Mouse (Mus musculus): ENCODE data around the gene Ubac2. TPM values are rescaled to one million over a fixed set of nuclear protein-coding genes. Genes with fewer than 3 reads are reported as not detected.
A peak's percentile ranks its signal among the peaks of the same experiment; 100 is the strongest.
"Not testable (repeated sequence)": the region's sequence is repeated elsewhere in the genome, so short reads cannot be mapped to it uniquely, and the experiment has no call there.

Gene Ubac2
- polyA plus RNA-seq, 1 experiment: 55.9 TPM

DNA sequence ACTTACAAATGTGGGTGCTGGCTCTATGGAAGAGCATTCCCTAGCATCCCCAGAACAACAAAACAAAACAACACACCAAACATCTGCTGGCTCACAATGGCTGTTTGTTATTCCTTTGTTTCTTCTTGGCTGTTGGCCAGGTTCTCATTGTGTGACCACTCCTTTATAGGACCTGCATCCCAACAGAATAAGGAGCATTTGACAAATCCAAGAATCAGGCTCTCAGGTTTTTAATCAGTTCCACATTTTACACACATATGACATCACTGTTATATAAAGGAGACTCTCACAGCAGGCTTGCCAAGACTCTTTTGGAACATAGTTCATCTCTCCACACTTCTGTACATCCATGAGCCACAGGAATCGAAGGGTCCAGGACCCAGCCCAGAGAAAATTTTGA, 9.3 kb upstream of the Ubac2 start:
- Histone ChIP-seq H3K36me3 (replicated peaks; ENCODE audit: low read length) (no peaks in the 10 kb centered on the region), H3K9me3 (no peaks in the 10 kb centered on the region), H3K27me3 (replicated peaks) (peaks cover 7% of the 10 kb centered on the region), H3K4me3 (replicated peaks) (no peak overlapping the region), H3K4me1 (no peaks in the 10 kb centered on the region)
- TF ChIP-seq FLI1 (IDR thresholded peaks at IDR 0.05; ENCODE audit: low read length): no peak
- no peak for TF ChIP-seq GATA1 (IDR thresholded peaks at IDR 0.05; ENCODE audit: borderline replicate concordance, low read length)

DNA sequence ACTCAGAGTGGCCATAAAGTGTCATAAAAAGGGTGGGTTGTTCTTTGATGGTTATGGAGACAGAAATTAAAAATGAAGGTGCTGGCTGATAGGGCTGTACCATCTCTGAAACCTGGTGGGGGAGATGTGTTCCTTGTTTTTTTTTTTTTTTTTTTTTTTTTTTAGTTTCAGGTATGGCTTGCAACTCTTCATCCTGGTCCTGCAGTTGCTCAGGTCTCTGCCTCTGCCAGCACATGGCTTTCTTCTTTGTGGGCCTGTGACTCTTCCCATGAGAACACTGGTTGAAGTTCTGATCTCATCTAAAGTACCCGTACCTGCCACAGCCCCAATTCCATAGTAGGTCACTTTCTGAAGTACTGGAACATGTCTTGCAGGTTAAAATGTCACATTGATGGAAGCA, 5.7 kb upstream of the Ubac2 start:
- H3K4me3 ChIP-seq (replicated peaks): no peak overlapping the region
- H3K4me1 ChIP-seq: peaks cover 4% of the 10 kb centered on the region
- no peaks in the 10 kb centered on the region for H3K36me3 ChIP-seq (replicated peaks; ENCODE audit: low read length)
- H3K27me3 ChIP-seq (replicated peaks): peaks cover 7% of the 10 kb centered on the region
- no peaks in the 10 kb centered on the region for H3K9me3 ChIP-seq
- TF ChIP-seq GATA1 (IDR thresholded peaks at IDR 0.05; ENCODE audit: borderline replicate concordance, low read length): no peak

DNA sequence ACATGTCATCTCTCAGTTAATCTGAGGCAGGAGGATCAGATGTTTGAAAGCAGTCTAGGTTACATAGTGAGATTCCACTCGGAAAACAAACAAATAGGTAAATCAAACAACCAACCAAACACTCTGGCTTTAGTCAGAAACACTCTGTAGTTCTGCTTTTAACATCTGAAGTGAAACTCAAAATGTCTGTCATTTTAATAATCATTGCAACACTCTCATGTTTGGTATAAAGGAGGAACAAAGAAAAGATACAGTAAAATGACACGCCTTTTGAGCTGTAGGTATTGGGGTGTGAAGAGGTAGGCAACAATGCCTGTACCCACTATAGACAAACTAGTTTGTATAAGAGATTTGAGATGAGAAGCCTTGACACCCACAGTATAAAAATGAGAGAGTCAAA, 5.2 kb upstream of the Ubac2 start:
- no peak overlapping the region for H3K4me3 ChIP-seq (replicated peaks)

DNA sequence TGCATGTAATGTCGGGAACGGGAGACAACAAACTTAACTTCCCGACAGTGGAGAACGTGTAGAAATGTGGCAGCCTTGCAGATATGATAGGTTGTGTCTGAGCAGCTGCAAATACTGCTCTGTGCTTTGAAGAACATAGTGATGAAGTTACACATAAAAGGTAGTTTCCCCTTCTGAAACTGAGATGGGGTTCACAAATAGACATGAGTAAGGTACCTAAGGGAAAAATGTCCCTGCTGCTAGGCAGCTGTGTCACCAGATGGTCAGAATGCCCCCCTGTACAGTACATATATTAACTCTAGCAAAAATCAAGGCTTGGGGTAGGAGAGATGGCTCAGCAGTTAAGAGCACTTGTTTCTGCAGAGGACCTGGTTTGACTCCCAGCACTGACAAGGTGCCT, 4.8 kb upstream of the Ubac2 start:
- Histone ChIP-seq H3K27me3 (replicated peaks) (peaks cover 7% of the 10 kb centered on the region), H3K4me3 (replicated peaks) (no peak overlapping the region), H3K4me1 (peaks cover 4% of the 10 kb centered on the region), H3K9me3 (no peaks in the 10 kb centered on the region), H3K36me3 (replicated peaks; ENCODE audit: low read length) (no peaks in the 10 kb centered on the region)
- TF ChIP-seq FLI1 (IDR thresholded peaks at IDR 0.05; ENCODE audit: low read length) (no peak), GATA1 (IDR thresholded peaks at IDR 0.05; ENCODE audit: borderline replicate concordance, low read length) (no peak)

More for the DNA sequence above, 5.2 kb upstream of the Ubac2 start:
- TF ChIP-seq GATA1 (IDR thresholded peaks at IDR 0.05; ENCODE audit: borderline replicate concordance, low read length) (no peak), FLI1 (IDR thresholded peaks at IDR 0.05; ENCODE audit: low read length) (no peak)
- Histone ChIP-seq H3K9me3 (no peaks in the 10 kb centered on the region), H3K4me1 (peaks cover 4% of the 10 kb centered on the region), H3K36me3 (replicated peaks; ENCODE audit: low read length) (no peaks in the 10 kb centered on the region), H3K27me3 (replicated peaks) (peaks cover 7% of the 10 kb centered on the region)

DNA sequence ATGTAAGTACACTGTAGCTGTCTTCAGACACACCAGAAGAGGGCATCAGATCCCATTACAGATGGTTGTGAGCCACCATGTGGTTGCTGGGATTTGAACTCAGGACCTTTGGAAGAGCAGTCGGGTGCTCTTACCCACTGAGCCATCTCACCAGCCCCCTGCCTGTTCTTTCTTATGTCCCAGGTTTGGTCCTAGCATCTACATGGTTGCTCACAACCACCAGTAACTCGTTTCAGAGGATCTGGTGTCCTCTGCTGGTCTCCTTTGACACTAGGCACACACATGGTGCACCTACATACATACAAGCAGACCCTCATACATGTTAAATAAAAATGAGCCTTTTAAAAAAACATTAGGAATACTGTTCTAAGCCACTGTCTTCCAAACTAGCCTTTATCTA, 2.2 kb upstream of the Ubac2 start:
- not testable (repeated sequence) for H3K4me3 ChIP-seq (replicated peaks); H3K36me3 ChIP-seq (replicated peaks; ENCODE audit: low read length); H3K27me3 ChIP-seq (replicated peaks); H3K9me3 ChIP-seq
- peaks cover 25% of the 10 kb centered on the region for H3K4me1 ChIP-seq

DNA sequence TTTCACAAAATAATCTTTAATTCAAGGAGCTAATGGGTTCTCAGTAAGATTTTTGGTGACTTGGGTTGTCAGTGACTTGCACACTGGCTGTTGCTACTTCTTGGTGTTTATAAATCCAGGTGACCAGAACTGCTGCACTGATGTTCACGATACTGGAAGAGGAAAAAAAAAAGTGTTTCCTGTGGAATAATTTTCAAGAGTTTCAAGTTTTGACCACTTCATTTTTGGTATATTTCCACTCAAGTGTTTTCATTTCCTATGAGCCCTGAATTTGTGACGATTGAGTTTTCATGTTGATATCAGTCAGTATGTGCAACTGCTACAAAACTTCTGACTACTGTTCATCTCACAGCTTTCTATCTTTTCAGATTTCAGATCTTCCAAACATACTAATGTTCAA, 1.6 kb upstream of the Ubac2 start:
- H3K27me3 ChIP-seq (replicated peaks): peaks cover 2% of the 10 kb centered on the region
- H3K4me3 ChIP-seq (replicated peaks): no peak overlapping the region
- peaks cover 7% of the 10 kb centered on the region for H3K36me3 ChIP-seq (replicated peaks; ENCODE audit: low read length)
- peaks cover 28% of the 10 kb centered on the region for H3K4me1 ChIP-seq
- H3K9me3 ChIP-seq: no peaks in the 10 kb centered on the region
- TF ChIP-seq GATA1 (IDR thresholded peaks at IDR 0.05; ENCODE audit: borderline replicate concordance, low read length): no peak

DNA sequence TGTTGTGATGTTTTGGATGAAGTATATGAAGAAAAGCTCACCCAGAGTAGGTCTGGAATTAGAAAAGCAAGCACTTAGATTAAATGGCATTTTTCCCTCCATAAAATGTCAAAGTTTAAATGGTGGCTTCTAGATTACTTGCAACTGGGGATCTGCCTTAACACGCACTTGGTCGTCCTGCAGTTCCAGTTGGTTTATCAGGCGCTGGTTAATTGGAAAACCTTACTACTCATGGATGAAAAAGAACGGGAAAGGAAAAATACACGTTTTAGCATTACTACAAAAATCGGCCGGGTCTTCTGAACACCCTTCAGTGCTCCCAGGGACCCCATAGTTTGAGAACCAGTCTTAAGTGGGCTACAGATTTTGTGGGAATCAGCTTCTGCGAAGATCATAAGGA, 780 bp upstream of the Ubac2 start:
- H3K9me3 ChIP-seq: no peaks in the 10 kb centered on the region
- H3K27me3 ChIP-seq (replicated peaks): peaks cover 2% of the 10 kb centered on the region
- H3K4me1 ChIP-seq: peaks cover 36% of the 10 kb centered on the region
- peaks cover 11% of the 10 kb centered on the region for H3K36me3 ChIP-seq (replicated peaks; ENCODE audit: low read length)
- TF ChIP-seq FLI1 (IDR thresholded peaks at IDR 0.05; ENCODE audit: low read length) (no peak), GATA1 (IDR thresholded peaks at IDR 0.05; ENCODE audit: borderline replicate concordance, low read length) (no peak)
- H3K4me3 ChIP-seq (replicated peaks): peak overlapping the region; percentile 96

DNA sequence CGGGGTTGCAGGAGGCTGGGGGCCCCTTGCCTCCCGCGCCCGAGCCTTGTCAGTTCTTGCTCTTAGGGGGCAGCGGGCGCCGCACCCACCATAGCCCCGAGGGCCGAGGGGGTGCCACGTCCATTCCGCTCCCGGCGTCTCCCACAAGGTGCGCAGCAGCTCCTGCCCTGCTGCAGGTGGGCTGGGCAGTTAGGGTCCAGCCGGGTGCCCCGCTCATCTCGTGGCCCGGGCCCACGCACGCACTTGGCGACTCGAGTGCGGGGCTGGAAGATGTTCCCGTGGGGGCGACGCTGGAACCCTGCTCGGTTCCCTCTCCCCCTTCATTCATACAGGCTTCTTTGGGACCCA, 413 bp downstream of the Ubac2 start:
- H3K36me3 ChIP-seq (replicated peaks; ENCODE audit: low read length): peaks cover 11% of the 10 kb centered on the region
- H3K4me1 ChIP-seq: peaks cover 47% of the 10 kb centered on the region
- no peak for TF ChIP-seq FLI1 (IDR thresholded peaks at IDR 0.05; ENCODE audit: low read length)
- TF ChIP-seq GATA1 (IDR thresholded peaks at IDR 0.05; ENCODE audit: borderline replicate concordance, low read length): no peak
- H3K4me3 ChIP-seq (replicated peaks): peak overlapping the region; percentile 96
- no peaks in the 10 kb centered on the region for H3K9me3 ChIP-seq
- peaks cover under 1% of the 10 kb centered on the region for H3K27me3 ChIP-seq (replicated peaks)

DNA sequence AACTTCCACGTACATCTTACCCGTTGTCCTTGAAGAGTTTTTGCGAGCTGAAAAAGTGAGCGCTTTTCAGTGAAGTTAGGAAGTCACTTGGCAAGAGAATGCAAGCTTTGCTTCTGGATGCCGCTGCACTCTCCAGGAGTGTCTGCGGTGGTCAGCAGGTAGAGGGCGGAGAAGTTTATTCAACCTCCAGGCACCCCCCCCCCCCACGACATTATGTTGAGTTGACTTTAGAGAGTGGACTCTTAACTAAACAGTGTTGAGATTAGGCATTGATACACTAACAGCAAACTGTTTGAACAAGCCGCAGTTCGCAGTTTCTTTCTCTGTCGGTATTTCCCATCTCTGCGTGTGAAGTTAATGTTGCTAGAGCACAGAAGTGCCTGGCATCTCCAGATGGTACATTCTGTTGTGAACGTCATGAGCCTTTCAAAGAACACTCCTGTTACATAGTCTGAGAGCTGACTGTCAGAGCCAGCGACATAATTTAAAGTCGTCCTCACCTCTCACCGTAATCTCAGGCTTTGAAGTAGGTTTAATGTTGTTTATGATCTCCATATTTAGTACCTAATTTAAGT, 933 bp downstream of the Ubac2 start:
- peaks cover 48% of the 10 kb centered on the region for H3K4me1 ChIP-seq
- H3K4me3 ChIP-seq (replicated peaks): peak overlapping the region; percentile 96
- H3K27me3 ChIP-seq (replicated peaks): no peaks in the 10 kb centered on the region
- no peaks in the 10 kb centered on the region for H3K9me3 ChIP-seq
- peaks cover 11% of the 10 kb centered on the region for H3K36me3 ChIP-seq (replicated peaks; ENCODE audit: low read length)
- no peak for TF ChIP-seq GATA1 (IDR thresholded peaks at IDR 0.05; ENCODE audit: borderline replicate concordance, low read length)
- no peak for TF ChIP-seq FLI1 (IDR thresholded peaks at IDR 0.05; ENCODE audit: low read length)

DNA sequence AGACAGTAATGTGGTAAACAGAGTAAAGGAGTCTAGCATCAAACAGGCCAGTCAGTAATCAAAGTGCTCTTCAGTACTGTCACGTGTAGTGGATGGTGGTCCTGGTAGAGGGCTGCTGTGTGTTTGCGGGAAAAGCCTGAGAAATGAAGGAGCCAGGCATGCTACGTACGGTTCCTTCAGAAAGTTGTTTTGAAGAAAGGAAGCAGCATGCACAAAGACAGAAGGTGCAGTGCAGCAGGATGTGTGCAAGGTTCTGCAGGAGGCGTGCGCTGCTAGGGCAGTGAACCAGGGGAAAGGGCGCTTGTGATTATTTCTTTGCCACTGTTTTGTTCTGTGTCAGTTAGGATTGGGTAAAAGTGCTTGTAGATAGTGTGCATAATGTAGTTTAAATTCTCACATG, 2.8 kb downstream of the Ubac2 start:
- Histone ChIP-seq H3K4me3 (replicated peaks) (no peak overlapping the region), H3K9me3 (no peaks in the 10 kb centered on the region), H3K36me3 (replicated peaks; ENCODE audit: low read length) (peaks cover 17% of the 10 kb centered on the region), H3K4me1 (peaks cover 63% of the 10 kb centered on the region), H3K27me3 (replicated peaks) (no peaks in the 10 kb centered on the region)
- TF ChIP-seq GATA1 (IDR thresholded peaks at IDR 0.05; ENCODE audit: borderline replicate concordance, low read length) (no peak), FLI1 (IDR thresholded peaks at IDR 0.05; ENCODE audit: low read length) (no peak)

DNA sequence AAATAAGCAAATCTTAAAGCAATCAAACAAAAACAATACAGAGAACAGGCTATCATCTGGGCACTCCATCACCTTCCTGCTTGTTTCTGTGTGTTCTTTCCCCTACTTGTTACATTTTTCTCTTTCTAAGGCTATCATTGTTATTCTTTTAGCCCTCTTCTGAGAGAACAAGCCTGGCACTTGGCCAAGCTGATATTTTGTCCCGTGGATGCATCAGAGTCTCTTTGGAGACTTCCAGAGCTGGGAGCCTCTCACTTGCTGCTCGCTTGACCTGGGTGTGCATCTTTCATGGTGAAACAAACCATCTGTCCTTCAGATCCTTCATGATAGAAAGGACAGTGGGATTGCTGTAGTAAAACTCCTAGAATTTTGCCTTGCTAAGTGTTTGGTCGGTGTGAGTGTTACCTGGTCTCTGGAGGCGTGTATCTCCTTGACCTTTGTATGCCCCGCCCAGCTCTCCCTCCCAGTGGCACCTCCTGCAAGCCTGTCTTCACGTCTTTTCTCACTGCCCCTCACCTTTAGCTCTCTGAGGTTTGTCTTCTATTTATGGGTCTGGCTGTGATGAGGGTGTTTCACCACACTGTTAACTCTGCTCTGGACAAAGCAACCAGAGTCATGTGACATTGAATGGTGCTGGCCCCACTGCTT, 5.9 kb downstream of the Ubac2 start:
- peaks cover 17% of the 10 kb centered on the region for H3K36me3 ChIP-seq (replicated peaks; ENCODE audit: low read length)
- TF ChIP-seq FLI1 (IDR thresholded peaks at IDR 0.05; ENCODE audit: low read length) (no peak), GATA1 (IDR thresholded peaks at IDR 0.05; ENCODE audit: borderline replicate concordance, low read length) (no peak)
- H3K4me1 ChIP-seq: peaks cover 68% of the 10 kb centered on the region
- H3K4me3 ChIP-seq (replicated peaks): no peak overlapping the region
- H3K27me3 ChIP-seq (replicated peaks): no peaks in the 10 kb centered on the region
- H3K9me3 ChIP-seq: no peaks in the 10 kb centered on the region

Data from megakaryocyte, embryonic 14.5 days (primary cell).